Mouse (Mus musculus): ENCODE results near the gene Meltf.

GRCm38 (mm10) chr16:31944698-31945255 lies 66.2 kb downstream of the Meltf start:
- no peak for TF ChIP-seq GATA1 (IDR thresholded peaks at IDR 0.05; ENCODE audit: low read length)
- no peak for TF ChIP-seq TAL1 (IDR thresholded peaks at IDR 0.05; ENCODE audit: low read length)

All from erythroblast, embryonic 14.5 days (primary cell).